Mouse (Mus musculus) heart, embryonic 11.5 days (tissue): ENCODE measurements around the gene Carmil3. TPM values are rescaled to one million over a fixed set of nuclear protein-coding genes. Genes with fewer than 3 reads are reported as not detected.

Experiments used
- ATAC-seq: fragments of 200-750 bp; cut with Nextera tagmentation; replicated peaks from 2 replicates; pipeline ENCODE4 v1.8.0; 2017; ENCODE audit warnings: moderate library complexity; ENCODE audit not compliant: insufficient number of reproducible peaks, low FRiP score, low TSS enrichment
- H3K27ac ChIP-seq: fragments of 300-500 bp; sonication (generic); 2 replicates; pipeline ENCODE4 v1.5.1; 2014; ENCODE audit warnings: mild to moderate bottlenecking, low read depth, low read length
- H3K27me3 ChIP-seq: fragments of 300-500 bp; sonication (generic); 2 replicates; pipeline ENCODE4 v1.6.1; 2014; ENCODE audit warnings: mild to moderate bottlenecking, low read length, mixed read lengths; ENCODE audit not compliant: control insufficient read depth, insufficient read depth
- H3K36me3 ChIP-seq: fragments of 300-500 bp; sonication (generic); 2 replicates; pipeline ENCODE4 v1.6.1; 2014; ENCODE audit warnings: mild to moderate bottlenecking, low read length, moderate library complexity, mixed read lengths; ENCODE audit not compliant: control insufficient read depth, insufficient read depth
- H3K4me1 ChIP-seq: fragments of 300-500 bp; sonication (generic); 2 replicates; pipeline ENCODE4 v1.6.1; 2014; ENCODE audit warnings: low read length; ENCODE audit not compliant: control insufficient read depth, insufficient read depth
- H3K4me2 ChIP-seq: fragments of 300-500 bp; sonication (generic); 2 replicates; pipeline ENCODE4 v1.6.1; 2014; ENCODE audit warnings: mild to moderate bottlenecking, moderate library complexity
- H3K4me3 ChIP-seq: fragments of 300-500 bp; sonication (generic); 2 replicates; pipeline ENCODE4 v1.5.1; 2014; ENCODE audit warnings: low read depth, low read length
- H3K9ac ChIP-seq: fragments of 300-500 bp; sonication (generic); 2 replicates; pipeline ENCODE4 v1.6.1; 2014; ENCODE audit warnings: mild to moderate bottlenecking, low read depth, low read length, moderate library complexity
- H3K9me3 ChIP-seq: fragments of 300-500 bp; sonication (generic); replicated peaks from 2 replicates; pipeline ENCODE4 v1.6.1; 2016; ENCODE audit warnings: low read length; ENCODE audit not compliant: control insufficient read depth
- WGBS: fragments of 180-500 bp; shearing (Covaris S2); extraction: QIAGEN DNeasy Blood & Tissue Kit; methylation state at CpG from one replicate; pipeline ENCODE4 v1.1.7; 2014; ENCODE audit not compliant: insufficient replicate concordance; 5-methylcytosine and 5-hydroxymethylcytosine counted together
- polyA plus RNA-seq: library from polyadenylated mRNA; unstranded; fragments of >200 nt; fragmentation: Nextera tagmentation; extraction: Ambion mirVana; gene quantifications from 2 replicates; pipeline ENCODE4 v1.2.1, GENCODE M21; 2014

Carmil3 gene
- polyA plus RNA-seq, 1 experiment from 2014 or later, result 2.2 TPM

DNA sequence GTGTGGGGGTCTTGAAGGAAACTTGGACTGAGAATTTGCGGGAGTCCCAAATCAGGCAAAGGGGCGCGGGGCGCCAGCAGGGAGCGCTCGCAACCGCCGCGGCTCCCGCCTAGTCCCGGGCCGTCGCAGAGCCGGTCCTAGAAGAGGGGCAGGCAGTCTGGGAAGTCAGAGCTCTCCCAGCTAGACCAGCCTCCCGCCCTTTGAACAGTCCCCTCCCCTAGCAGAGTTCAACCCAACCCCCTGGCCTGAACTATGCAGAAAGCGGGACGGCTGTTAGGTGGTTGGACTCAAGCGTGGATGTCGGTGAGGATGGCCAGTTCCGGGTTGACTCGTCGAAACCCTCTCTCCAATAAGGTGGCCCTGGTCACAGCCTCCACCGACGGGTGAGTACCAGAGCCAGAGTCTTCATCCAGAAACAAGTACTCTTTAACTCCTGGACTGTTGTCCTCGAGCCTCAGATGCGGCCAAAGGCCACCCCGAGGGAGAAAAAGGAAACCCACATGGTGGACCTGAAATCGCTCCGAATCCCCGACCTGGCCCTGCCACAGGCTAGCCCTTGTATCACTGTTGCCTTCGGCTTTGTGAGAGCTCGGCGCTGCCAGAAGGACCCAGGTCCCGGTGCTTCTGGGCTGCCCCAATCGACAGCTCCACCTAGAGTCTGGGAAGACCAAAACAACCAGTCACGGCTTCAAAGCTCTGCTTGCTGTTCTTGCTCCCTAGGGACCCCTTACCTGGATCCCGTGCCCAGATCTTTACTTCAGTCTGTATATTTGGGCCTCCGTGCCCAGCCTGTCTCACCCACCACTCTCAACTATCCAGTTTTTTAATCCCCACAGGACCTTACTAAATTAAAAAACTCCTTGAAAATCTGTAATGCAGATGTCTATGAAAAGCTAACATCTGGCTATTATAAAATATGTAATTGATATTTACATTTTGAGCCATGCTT is 11.5 kb upstream of the Carmil3 start, which contains the start of gene Dhrs4:
TSS of gene Dhrs4 (plus strand) at position 108 of the 949 bp plus-strand sequence.
- Histone ChIP-seq H3K36me3 (no peaks in the 10 kb centered on the region), H3K9ac (peak within 1 kb of the TSS; percentile 78), H3K27me3 (no peaks in the 10 kb centered on the region), H3K4me3 (peak within 1 kb of the TSS; percentile 56), H3K4me1 (no peaks in the 10 kb centered on the region), H3K4me2 (peak within 1 kb of the TSS; percentile 62), H3K27ac (peak within 1 kb of the TSS; percentile 75), H3K9me3 (no peaks in the 10 kb centered on the region)
- under 1% methylated on average over 38 of the region's 38 CpGs for WGBS
- ATAC-seq, result peak; percentile 95

DNA sequence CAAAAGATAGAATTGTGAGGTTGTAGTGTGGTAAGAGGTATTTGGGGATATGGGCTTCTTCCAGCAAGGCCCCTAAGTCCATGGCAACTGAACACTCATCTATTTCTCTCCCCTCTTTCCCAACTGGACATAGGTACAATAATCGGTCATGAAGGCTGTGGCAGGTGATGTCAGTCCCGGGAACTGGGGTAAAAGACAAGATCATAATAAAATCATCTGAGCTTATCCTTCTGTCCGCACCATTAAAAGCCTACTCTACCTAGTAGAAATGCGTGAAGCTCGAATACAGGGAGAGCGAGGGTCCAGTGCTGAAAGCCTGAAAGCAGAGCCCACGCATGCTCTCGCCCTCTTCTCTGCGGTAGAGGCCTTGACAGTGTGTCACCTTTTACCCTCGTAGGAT is 10.8 kb upstream of the Carmil3 start:
- Histone ChIP-seq H3K27me3 (no peaks in the 10 kb centered on the region), H3K4me3 (no peak overlapping the region), H3K36me3 (no peaks in the 10 kb centered on the region), H3K4me2 (no peak overlapping the region), H3K9ac (no peak overlapping the region), H3K4me1 (no peaks in the 10 kb centered on the region), H3K27ac (no peak overlapping the region), H3K9me3 (no peaks in the 10 kb centered on the region)
- ATAC-seq, result no peak
- WGBS, result 87% methylated on average over 10 of the region's 10 CpGs

DNA sequence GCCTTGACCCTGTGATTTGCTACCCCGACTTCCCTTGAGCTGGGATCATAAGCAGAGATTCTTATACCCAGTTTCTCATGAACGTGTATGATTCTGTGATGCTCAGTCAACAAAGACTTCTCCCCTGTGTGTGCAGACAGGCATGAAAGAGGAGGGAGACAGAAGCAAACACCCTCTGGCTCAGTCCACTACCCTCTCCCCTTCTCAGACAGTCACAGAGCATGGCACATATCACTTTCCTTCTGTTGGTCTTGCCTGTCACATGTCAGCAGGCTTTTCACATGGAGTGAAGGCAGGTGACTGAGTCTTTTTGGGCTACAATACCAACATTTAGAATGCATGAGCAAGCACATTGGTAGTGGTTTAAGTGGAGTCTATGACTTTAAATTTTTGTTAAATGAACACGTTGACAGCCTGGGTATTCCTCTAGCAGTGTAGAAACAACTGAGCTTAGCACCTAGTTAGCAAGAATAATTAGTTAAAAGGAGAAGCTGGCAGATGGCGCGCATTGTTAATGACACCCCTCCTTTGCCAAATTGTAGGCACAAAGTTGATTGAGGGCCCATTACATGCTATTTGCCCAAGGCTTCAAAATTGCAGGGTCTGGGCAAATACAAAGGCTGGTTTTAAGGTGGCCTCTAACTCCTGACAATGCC is 5.9 kb upstream of the Carmil3 start:
- Histone ChIP-seq H3K27me3 (no peaks in the 10 kb centered on the region), H3K4me1 (no peaks in the 10 kb centered on the region), H3K36me3 (no peaks in the 10 kb centered on the region), H3K4me3 (no peak overlapping the region), H3K9me3 (no peaks in the 10 kb centered on the region), H3K4me2 (no peak overlapping the region), H3K27ac (no peak overlapping the region), H3K9ac (no peak overlapping the region)
- no peak for ATAC-seq
- WGBS, result 72% methylated on average over 5 of the region's 5 CpGs

DNA sequence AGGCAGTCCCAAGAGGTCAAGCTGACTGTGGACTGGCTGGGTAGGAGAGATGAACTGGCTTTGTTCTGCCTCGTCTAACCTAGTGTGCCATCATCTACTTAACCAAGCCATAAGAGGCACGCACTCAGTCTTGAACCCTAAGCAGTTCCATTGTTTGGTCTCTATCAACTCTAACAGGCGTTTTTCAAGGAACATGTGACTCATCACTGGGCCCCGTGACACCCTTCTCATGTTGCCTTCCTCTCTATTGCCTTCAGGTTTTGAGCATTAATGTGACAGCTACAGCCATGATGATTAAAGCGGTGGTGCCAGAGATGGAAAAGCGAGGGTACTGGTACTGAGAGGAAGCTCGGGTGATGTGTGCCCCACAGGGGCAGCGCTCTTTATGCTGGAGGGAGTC is 3.6 kb upstream of the Carmil3 start:
- H3K4me3 ChIP-seq, result no peak overlapping the region

DNA sequence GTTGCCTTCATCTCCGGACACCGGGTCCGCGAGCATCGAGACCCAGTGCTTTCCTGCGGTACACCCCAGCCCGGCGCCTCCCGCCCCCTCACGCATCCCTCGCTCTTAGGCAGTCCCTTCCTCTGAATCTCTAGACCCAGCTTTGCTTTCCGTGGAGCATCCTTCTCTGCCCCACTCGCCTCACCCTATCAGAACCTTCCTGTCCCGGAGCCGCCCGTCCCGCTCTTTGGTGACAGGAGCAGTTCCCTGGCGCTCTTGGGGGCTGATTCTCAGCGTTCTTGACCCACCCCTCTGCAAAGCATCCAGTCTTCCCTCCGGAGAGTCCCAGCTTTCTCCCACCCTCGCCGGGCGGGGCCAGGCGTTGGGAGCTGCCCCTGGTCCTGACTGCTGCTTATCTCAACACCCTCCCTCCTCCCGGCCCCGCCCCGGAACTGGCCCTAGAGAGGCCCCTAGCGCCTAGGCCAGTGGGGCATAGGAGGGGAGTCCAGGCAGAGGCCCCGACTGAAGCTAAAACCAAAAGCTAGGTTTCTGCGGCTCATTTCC is 911 bp downstream of the Carmil3 start:
- peak overlapping the region; percentile 76 for H3K4me3 ChIP-seq
- ATAC-seq, result peak; percentile 79
- H3K9ac ChIP-seq, result peak overlapping the region; percentile 71
- 0 out of 2 replicates have a peak, but pooled peaks cover 2% of the 10 kb centered on the region for H3K27me3 ChIP-seq
- no peaks in the 10 kb centered on the region for H3K36me3 ChIP-seq
- H3K4me2 ChIP-seq, result peak overlapping the region; percentile 99
- peaks cover 10% of the 10 kb centered on the region for H3K4me1 ChIP-seq
- H3K27ac ChIP-seq, result peak overlapping the region; percentile 29; the same call in 1 of the 2 replicates
- under 1% methylated on average over 28 of the region's 30 CpGs for WGBS
- no peaks in the 10 kb centered on the region for H3K9me3 ChIP-seq

More for the DNA sequence above, 3.6 kb upstream of the Carmil3 start:
- no peaks in the 10 kb centered on the region for H3K27me3 ChIP-seq
- 72% methylated on average over 8 of the region's 8 CpGs for WGBS
- H3K4me2 ChIP-seq, result no peak overlapping the region
- H3K27ac ChIP-seq, result no peak overlapping the region
- no peaks in the 10 kb centered on the region for H3K36me3 ChIP-seq
- peaks cover 4% of the 10 kb centered on the region; the same call in 1 of the 2 replicates for H3K4me1 ChIP-seq
- ATAC-seq, result no peak
- H3K9me3 ChIP-seq, result no peaks in the 10 kb centered on the region
- H3K9ac ChIP-seq, result no peak overlapping the region

DNA sequence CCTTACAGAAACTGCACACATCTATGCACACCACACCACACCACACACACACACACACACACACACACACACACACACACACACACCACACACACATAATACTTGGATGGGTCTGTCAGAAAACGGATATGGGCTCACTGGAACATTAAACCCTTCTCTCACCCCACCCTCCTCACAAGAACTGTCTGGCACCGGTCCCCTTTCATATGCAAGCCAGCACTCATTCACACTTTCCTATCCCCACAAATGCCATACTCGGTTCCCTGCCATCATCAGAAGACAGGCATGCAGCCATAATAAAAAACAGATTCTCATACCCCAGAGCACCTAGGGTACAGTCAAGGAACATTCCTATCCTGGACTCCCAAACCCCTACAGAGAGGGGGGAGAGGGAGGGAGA is 1.7 kb downstream of the Carmil3 start:
- H3K27ac ChIP-seq, result no peak overlapping the region

DNA sequence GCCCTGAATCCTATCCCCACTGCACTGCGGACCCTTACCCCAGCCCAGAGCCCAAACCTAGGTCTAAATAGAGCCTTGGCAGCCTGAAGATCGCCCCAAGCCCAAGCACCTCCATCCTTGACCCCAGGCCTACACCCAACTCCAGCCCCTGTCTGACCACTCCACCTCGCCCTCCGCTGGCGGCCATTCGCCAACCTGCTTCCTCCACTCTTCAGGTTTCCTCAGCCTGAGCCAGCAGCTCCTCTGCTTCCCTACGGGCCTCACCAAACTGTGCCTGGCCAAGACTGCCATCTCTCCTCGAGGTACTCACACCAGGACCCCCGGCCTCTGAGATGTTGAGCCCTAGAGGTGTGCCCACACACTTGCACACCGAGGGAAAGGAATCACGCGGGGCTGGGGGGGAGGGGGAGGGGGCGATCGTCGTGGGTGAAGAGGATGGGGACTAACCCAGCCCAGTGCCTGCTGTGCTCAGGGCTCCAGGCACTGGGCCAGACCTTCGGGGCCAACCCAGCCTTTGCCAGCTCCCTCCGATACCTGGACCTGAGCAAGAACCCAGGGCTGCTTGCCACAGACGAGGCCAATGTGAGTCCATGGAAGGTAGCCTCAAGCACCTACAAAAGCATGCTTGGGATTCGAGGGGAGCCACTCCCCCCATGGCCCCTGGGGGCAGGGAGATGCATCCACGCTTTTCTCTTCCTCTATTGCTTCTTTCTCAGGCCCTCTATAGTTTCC is 5.2 kb downstream of the Carmil3 start:
- H3K36me3 ChIP-seq, result no peaks in the 10 kb centered on the region
- H3K4me2 ChIP-seq, result no peak overlapping the region
- H3K4me1 ChIP-seq, result peaks cover 16% of the 10 kb centered on the region
- H3K4me3 ChIP-seq, result no peak overlapping the region
- H3K9ac ChIP-seq, result no peak overlapping the region
- no peaks in the 10 kb centered on the region for H3K9me3 ChIP-seq
- H3K27me3 ChIP-seq, result peaks cover 7% of the 10 kb centered on the region
- no peak overlapping the region; the same call in 1 of the 2 replicates for H3K27ac ChIP-seq
- WGBS, result 71% methylated on average over 20 of the region's 20 CpGs
- ATAC-seq, result no peak

More for the DNA sequence above, 1.7 kb downstream of the Carmil3 start:
- no peaks in the 10 kb centered on the region for H3K36me3 ChIP-seq
- ATAC-seq, result no peak
- peaks cover 16% of the 10 kb centered on the region for H3K4me1 ChIP-seq
- 38% methylated on average over 3 of the region's 3 CpGs for WGBS
- H3K4me3 ChIP-seq, result no peak overlapping the region
- H3K9me3 ChIP-seq, result no peaks in the 10 kb centered on the region
- H3K27me3 ChIP-seq, result 0 out of 2 replicates have a peak, but pooled peaks cover 2% of the 10 kb centered on the region
- H3K4me2 ChIP-seq, result peak overlapping the region; percentile 99; the same call in 1 of the 2 replicates
- no peak overlapping the region for H3K9ac ChIP-seq
